Mouse (Mus musculus) heart, embryonic 15.5 days (tissue): Measurements from ENCODE around the gene Emp3. TPM values are rescaled to one million over a fixed set of nuclear protein-coding genes. Genes with fewer than 3 reads are reported as not detected.
"Not testable (repeated sequence)": the region's sequence is repeated elsewhere in the genome, so short reads cannot be mapped to it uniquely, and the experiment has no call there.

Experiments used
- ATAC-seq: fragments of 200-750 bp; cut with Nextera tagmentation; replicated peaks from 2 replicates; pipeline ENCODE4 v1.8.0; 2017; ENCODE audit warnings: low read depth, moderate TSS enrichment; ENCODE audit not compliant: insufficient number of reproducible peaks, insufficient read depth, low FRiP score
- H3K27ac ChIP-seq: fragments of 300-500 bp; sonication (generic); 2 replicates; pipeline ENCODE4 v1.5.1; 2015; ENCODE audit warnings: mild to moderate bottlenecking, inconsistent platforms
- H3K27me3 ChIP-seq: fragments of 300-500 bp; sonication (generic); 2 replicates; pipeline ENCODE4 v1.6.1; 2015; ENCODE audit warnings: inconsistent platforms
- H3K36me3 ChIP-seq: fragments of 300-500 bp; sonication (generic); 2 replicates; pipeline ENCODE4 v1.6.1; 2015; ENCODE audit warnings: mild to moderate bottlenecking, inconsistent platforms
- H3K4me1 ChIP-seq: fragments of 300-500 bp; sonication (generic); replicated peaks from 2 replicates; pipeline ENCODE4 v1.6.1; 2015; ENCODE audit warnings: inconsistent platforms
- H3K4me2 ChIP-seq: fragments of 300-500 bp; sonication (generic); 2 replicates; pipeline ENCODE4 v1.6.1; 2015; ENCODE audit warnings: inconsistent platforms, mild to moderate bottlenecking, moderate library complexity
- H3K4me3 ChIP-seq: fragments of 300-500 bp; sonication (generic); 2 replicates; pipeline ENCODE4 v1.5.1; 2015; ENCODE audit warnings: mild to moderate bottlenecking, inconsistent platforms
- H3K9ac ChIP-seq: fragments of 300-500 bp; sonication (generic); 2 replicates; pipeline ENCODE4 v1.6.1; 2015; ENCODE audit warnings: mild to moderate bottlenecking, inconsistent platforms
- H3K9me3 ChIP-seq: fragments of 300-500 bp; sonication (generic); replicated peaks from 2 replicates; pipeline ENCODE4 v1.6.1; 2016; ENCODE audit warnings: inconsistent platforms
- WGBS: fragments of 180-500 bp; shearing (Covaris S2); methylation state at CpG from one replicate; pipeline ENCODE4 v1.1.7; 2015; ENCODE audit warnings: mixed read lengths; 5-methylcytosine and 5-hydroxymethylcytosine counted together
- polyA plus RNA-seq: library from polyadenylated mRNA; unstranded; fragments of >200 nt; fragmentation: Nextera tagmentation; extraction: Ambion mirVana; gene quantifications from 2 replicates; pipeline ENCODE4 v1.2.1, GENCODE M21; 2015

Emp3 gene
- polyA plus RNA-seq, 1 experiment from 2014 or later: 71.5 TPM

DNA sequence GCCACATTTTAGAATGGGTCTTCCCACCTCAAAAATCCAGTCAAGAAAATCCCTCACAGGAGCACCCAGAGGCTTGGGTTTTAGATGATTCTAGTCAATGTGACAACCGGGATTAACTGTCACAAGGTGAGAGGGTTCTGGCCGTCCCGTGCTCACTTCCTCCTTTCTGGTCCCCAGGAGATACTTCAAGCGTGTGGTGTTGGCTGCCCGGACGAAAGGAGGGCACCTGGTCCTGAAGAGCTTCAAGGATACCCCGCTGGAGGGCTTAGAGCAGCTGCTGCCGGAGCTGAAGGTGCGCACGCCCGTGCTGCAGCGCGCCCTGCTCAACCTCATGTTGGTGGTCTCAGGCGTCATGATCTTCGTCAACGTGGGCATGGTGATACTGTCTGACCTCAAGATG, 12.1 kb downstream of the Emp3 start:
- 87% methylated on average over 16 of the region's 16 CpGs for WGBS
- H3K27ac ChIP-seq: no peak overlapping the region
- H3K27me3 ChIP-seq: no peaks in the 10 kb centered on the region
- H3K9ac ChIP-seq: no peak overlapping the region
- H3K9me3 ChIP-seq: no peaks in the 10 kb centered on the region
- no peaks in the 10 kb centered on the region for H3K4me1 ChIP-seq
- H3K4me3 ChIP-seq: no peak overlapping the region
- peaks cover 17% of the 10 kb centered on the region for H3K36me3 ChIP-seq
- no peak for ATAC-seq
- no peak overlapping the region for H3K4me2 ChIP-seq

DNA sequence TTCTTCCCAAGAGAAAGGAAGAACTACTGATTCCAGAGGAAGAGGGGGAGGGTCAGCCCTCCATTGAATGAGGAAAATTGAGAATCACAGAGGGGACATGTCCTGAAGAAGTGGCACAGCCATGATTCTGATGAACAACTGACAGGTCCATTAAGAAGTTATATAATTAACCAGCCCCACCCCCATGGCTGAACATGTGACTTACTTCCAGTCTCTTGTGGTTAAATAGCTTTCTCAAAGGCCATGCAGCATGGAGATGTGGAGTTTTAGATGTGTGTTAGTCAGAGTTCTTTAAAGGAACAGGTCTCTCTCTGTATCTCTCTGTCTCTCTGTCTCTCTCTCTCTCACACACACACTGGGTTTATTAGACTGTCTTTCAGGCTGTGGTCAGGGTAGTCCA, 12.8 kb downstream of the Emp3 start:
- no peak for ATAC-seq
- no peak overlapping the region for H3K4me3 ChIP-seq
- no peaks in the 10 kb centered on the region for H3K9me3 ChIP-seq
- peaks cover 17% of the 10 kb centered on the region for H3K36me3 ChIP-seq
- H3K4me2 ChIP-seq: no peak overlapping the region
- H3K27me3 ChIP-seq: no peaks in the 10 kb centered on the region
- H3K9ac ChIP-seq: no peak overlapping the region
- no peak overlapping the region for H3K27ac ChIP-seq
- H3K4me1 ChIP-seq: no peaks in the 10 kb centered on the region

DNA sequence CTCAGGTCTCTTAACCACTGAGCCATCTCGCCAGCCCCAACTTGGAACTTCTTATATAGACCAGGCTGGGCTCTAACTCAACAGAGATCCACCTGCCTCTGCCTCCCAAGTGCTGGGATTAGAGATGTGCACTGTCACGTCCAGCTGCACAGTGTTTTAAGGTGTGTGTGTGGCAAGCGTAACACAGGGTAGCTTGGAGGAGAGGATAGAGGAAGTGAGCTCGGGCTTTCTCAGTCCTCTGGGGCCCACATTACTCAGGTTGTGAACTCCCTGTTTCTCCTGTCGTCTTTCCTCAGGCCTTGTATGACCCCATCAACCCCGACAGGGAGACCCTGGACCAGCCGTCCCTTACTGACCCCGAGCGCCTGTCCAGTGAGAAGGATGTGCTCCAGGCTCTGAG, 14.6 kb downstream of the Emp3 start:
- Histone ChIP-seq H3K27me3 (no peaks in the 10 kb centered on the region), H3K4me1 (no peaks in the 10 kb centered on the region), H3K9me3 (no peaks in the 10 kb centered on the region), H3K9ac (no peak overlapping the region), H3K4me2 (no peak overlapping the region), H3K27ac (no peak overlapping the region), H3K4me3 (no peak overlapping the region), H3K36me3 (peaks cover 17% of the 10 kb centered on the region)
- 91% methylated on average over 9 of the region's 9 CpGs for WGBS
- ATAC-seq: no peak

DNA sequence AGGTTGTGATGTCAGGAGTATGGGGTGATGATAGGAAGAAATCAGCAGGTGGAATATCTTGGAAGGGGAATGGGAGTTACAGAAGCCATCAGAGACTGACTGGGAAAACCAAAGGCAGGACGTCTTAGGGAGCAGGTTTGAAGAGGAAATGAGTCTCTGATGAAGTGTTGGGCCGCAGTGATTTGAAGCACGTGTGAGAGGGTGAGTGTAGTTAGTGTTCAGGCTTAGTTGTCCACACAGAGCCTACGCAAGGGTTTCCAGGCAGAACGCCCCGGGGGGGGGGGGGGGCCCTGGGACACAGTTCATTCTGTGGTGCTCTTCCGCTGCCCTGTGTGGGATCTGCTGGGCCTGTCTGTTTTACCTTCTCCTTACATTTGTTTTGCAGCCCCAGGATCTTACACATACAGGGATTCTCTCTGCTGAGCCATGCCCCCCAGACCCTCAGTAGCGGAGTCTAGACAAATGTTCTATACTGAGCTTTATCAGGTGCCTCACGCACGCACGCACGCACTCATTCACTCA, 18.7 kb downstream of the Emp3 start:
- H3K27me3 ChIP-seq: no peaks in the 10 kb centered on the region
- H3K36me3 ChIP-seq: no peaks in the 10 kb centered on the region
- ATAC-seq: no peak
- H3K4me2 ChIP-seq: no peak overlapping the region
- H3K4me3 ChIP-seq: no peak overlapping the region
- H3K4me1 ChIP-seq: peaks cover 7% of the 10 kb centered on the region
- H3K9me3 ChIP-seq: no peaks in the 10 kb centered on the region
- no peak overlapping the region for H3K27ac ChIP-seq
- H3K9ac ChIP-seq: no peak overlapping the region
- WGBS: 68% methylated on average over 12 of the region's 12 CpGs

DNA sequence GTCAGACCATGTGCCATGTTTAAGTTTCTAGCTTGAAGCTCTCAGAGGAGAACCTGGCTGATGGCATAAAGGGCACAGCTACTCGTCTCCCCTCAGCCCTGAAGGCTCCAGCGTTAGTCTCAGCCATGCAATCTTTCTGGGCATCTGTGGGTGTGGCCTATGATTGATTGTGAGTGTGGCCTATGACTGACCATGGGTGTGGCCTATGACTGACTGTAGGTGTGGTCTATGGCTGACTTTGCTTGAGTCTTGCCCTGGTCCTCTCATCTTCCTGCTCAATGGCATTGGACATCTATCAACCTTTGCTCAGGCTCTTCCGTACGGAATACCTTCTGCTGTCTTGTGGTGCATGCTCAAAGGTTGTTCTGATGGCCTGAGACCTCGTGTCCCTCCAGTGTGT, 19.6 kb downstream of the Emp3 start:
- Histone ChIP-seq H3K27me3 (no peaks in the 10 kb centered on the region), H3K9me3 (no peaks in the 10 kb centered on the region), H3K4me2 (no peak overlapping the region), H3K4me1 (peaks cover 11% of the 10 kb centered on the region), H3K4me3 (no peak overlapping the region), H3K9ac (no peak overlapping the region), H3K27ac (no peak overlapping the region), H3K36me3 (no peaks in the 10 kb centered on the region)
- ATAC-seq: no peak
- WGBS: 56% methylated on average over 5 of the region's 5 CpGs

- H3K27ac ChIP-seq, H3K36me3 ChIP-seq, H3K27me3 ChIP-seq, ATAC-seq, H3K9me3 ChIP-seq, H3K9ac ChIP-seq: not testable (repeated sequence)
- Histone ChIP-seq H3K4me1 (peaks cover 13% of the 10 kb centered on the region), H3K4me2 (peak overlapping the region; percentile 93), H3K4me3 (peak overlapping the region; percentile 61; the same call in 1 of the 2 replicates)
- WGBS: 63% methylated on average over 4 of the region's 4 CpGs
Measured at GRCm38 (mm10) chr7:45898125-45898524, 23.1 kb downstream of the Emp3 start.

- H3K4me2 ChIP-seq: peak overlapping the region; percentile 93
- H3K27ac ChIP-seq: peak overlapping the region; percentile 82
- peaks cover 13% of the 10 kb centered on the region for H3K4me1 ChIP-seq
- 2% methylated on average over 19 of the region's 19 CpGs for WGBS
- H3K36me3 ChIP-seq: no peaks in the 10 kb centered on the region
- H3K9me3 ChIP-seq: no peaks in the 10 kb centered on the region
- peak overlapping the region; percentile 61 for H3K4me3 ChIP-seq
- ATAC-seq: peak; percentile 37
- peak overlapping the region; percentile 69 for H3K9ac ChIP-seq
- H3K27me3 ChIP-seq: no peaks in the 10 kb centered on the region
Measured at GRCm38 (mm10) chr7:45897258-45897757, 23.9 kb downstream of the Emp3 start.

- WGBS: under 1% methylated on average over 40 of the region's 40 CpGs
- H3K36me3 ChIP-seq: no peaks in the 10 kb centered on the region
- peak within 1 kb of the TSS; percentile 82 for H3K27ac ChIP-seq
- peak; percentile 90 for ATAC-seq
- H3K9ac ChIP-seq: peak within 1 kb of the TSS; percentile 69
- no peaks in the 10 kb centered on the region for H3K9me3 ChIP-seq
- peaks cover 13% of the 10 kb centered on the region for H3K4me1 ChIP-seq
- H3K4me3 ChIP-seq: peak within 1 kb of the TSS; percentile 61
- peak within 1 kb of the TSS; percentile 93 for H3K4me2 ChIP-seq
- no peaks in the 10 kb centered on the region for H3K27me3 ChIP-seq
Measured at GRCm38 (mm10) chr7:45896517-45897257, 24.5 kb downstream of the Emp3 start, which contains the start of the genes Syngr4 and Tmem143. TSS of gene Syngr4 (minus strand) at chr7:45896714. TSS of gene Tmem143 (plus strand) at chr7:45896941.

- no peaks in the 10 kb centered on the region for H3K9me3 ChIP-seq
- peak overlapping the region; percentile 61 for H3K4me3 ChIP-seq
- 0 out of 2 replicates have a peak, but pooled peaks have one; percentile 1 for ATAC-seq
- peak overlapping the region; percentile 28; the same call in 1 of the 2 replicates for H3K27ac ChIP-seq
- peaks cover 13% of the 10 kb centered on the region for H3K4me1 ChIP-seq
- no peaks in the 10 kb centered on the region for H3K36me3 ChIP-seq
- no peaks in the 10 kb centered on the region for H3K27me3 ChIP-seq
- 67% methylated on average over 6 of the region's 6 CpGs for WGBS
- no peak overlapping the region for H3K9ac ChIP-seq
- H3K4me2 ChIP-seq: peak overlapping the region; percentile 93
Measured at GRCm38 (mm10) chr7:45895931-45896516, 25.2 kb downstream of the Emp3 start.

GRCm38 (mm10) chr7:45892651-45893050, 28.6 kb downstream of the Emp3 start:
- no peak overlapping the region for H3K9ac ChIP-seq
- H3K4me1 ChIP-seq: peaks cover 7% of the 10 kb centered on the region
- 84% methylated on average over 2 of the region's 2 CpGs for WGBS
- no peak overlapping the region for H3K27ac ChIP-seq
- H3K4me3 ChIP-seq: no peak overlapping the region
- no peaks in the 10 kb centered on the region for H3K36me3 ChIP-seq
- H3K9me3 ChIP-seq: no peaks in the 10 kb centered on the region
- H3K27me3 ChIP-seq: no peaks in the 10 kb centered on the region
- no peak overlapping the region for H3K4me2 ChIP-seq
- ATAC-seq: no peak

DNA sequence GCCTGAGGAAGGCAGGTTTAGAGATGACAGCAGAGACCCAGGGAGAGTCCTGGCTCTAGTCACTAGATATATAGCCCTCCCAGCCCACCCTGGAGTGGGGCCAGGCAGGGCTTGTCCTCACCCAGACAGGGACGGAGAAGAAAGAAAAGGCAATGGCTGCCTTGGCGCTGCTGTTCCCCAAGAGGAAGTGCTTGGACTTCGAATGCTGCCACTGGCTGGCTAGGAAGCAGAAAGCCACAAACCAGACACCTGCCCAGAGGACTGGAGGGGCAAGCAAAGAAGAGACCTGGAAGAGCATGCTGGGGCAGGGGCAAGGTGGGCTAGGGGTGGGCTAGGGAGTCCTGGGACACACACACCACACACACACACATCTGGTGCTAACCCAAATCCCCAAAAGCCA, 34.0 kb downstream of the Emp3 start:
- Histone ChIP-seq H3K36me3 (peaks cover 28% of the 10 kb centered on the region), H3K4me2 (no peak overlapping the region), H3K27ac (no peak overlapping the region), H3K9me3 (no peaks in the 10 kb centered on the region), H3K4me1 (no peaks in the 10 kb centered on the region; the same call in 1 of the 2 replicates), H3K27me3 (no peaks in the 10 kb centered on the region), H3K4me3 (no peak overlapping the region), H3K9ac (no peak overlapping the region)
- no peak for ATAC-seq
- 36% methylated on average over 3 of the region's 3 CpGs for WGBS
